Mouse (Mus musculus) embryonic facial prominence, embryonic 10.5 days (tissue): ENCODE measurements at regions not wholly inside any gene's neighbourhood (a gene's known extent, or its start where the extent isn't known, plus 50 kb on each side); places are given as distances from the start of the nearest gene placed in this dataset.
"Not testable (repeated sequence)": the region's sequence is repeated elsewhere in the genome, so short reads cannot be mapped to it uniquely, and the experiment has no call there.

Experiments
- DNase-seq: peaks from one replicate; pipeline ENCODE4 v3.0.0-alpha.2; 2017; ENCODE audit warnings: low spot score
- H3K27ac ChIP-seq: fragments of 300-500 bp; sonication (generic); replicated peaks from 2 replicates; pipeline ENCODE4 v1.5.1; 2016; ENCODE audit warnings: mild to moderate bottlenecking
- H3K27me3 ChIP-seq: fragments of 300-500 bp; sonication (generic); replicated peaks from 2 replicates; pipeline ENCODE4 v1.6.1; 2016; ENCODE audit warnings: low read depth, mild to moderate bottlenecking; ENCODE audit not compliant: poor library complexity, severe bottlenecking
- H3K36me3 ChIP-seq: fragments of 300-500 bp; sonication (generic); replicated peaks from 2 replicates; pipeline ENCODE4 v1.6.1; 2016; ENCODE audit warnings: mild to moderate bottlenecking, moderate library complexity
- H3K4me1 ChIP-seq: fragments of 300-500 bp; sonication (generic); 2 replicates; pipeline ENCODE4 v1.6.1; 2016
- H3K4me3 ChIP-seq: fragments of 300-500 bp; sonication (generic); 2 replicates; pipeline ENCODE4 v1.5.1; 2016; ENCODE audit warnings: mild to moderate bottlenecking, moderate library complexity
- H3K9me3 ChIP-seq: fragments of 300-500 bp; sonication (generic); 2 replicates; pipeline ENCODE4 v1.6.1; 2016; ENCODE audit warnings: mild to moderate bottlenecking
- WGBS: fragments of 180-500 bp; shearing (Covaris S2); methylation state at CpG from one replicate; pipeline ENCODE4 v1.1.7; 2016; 5-methylcytosine and 5-hydroxymethylcytosine counted together

GRCm38 (mm10) chr12:104637046-104638032 is 114.4 kb downstream of the Dicer1 start:
- Histone ChIP-seq H3K4me1 (peaks cover 54% of the 10 kb centered on the region), H3K36me3 (no peaks in the 10 kb centered on the region), H3K27ac (peak overlapping the region; percentile 61), H3K4me3 (peak overlapping the region; percentile 23), H3K9me3 (no peaks in the 10 kb centered on the region), H3K27me3 (peaks cover 36% of the 10 kb centered on the region)
- peak; percentile 71 for DNase-seq
- WGBS = 13% methylated on average over 33 of the region's 33 CpGs

GRCm38 (mm10) chr12:104636474-104636873 is 115.3 kb downstream of the Dicer1 start:
- H3K27me3 ChIP-seq = peaks cover 36% of the 10 kb centered on the region
- no peaks in the 10 kb centered on the region for H3K9me3 ChIP-seq
- DNase-seq = no peak
- H3K36me3 ChIP-seq = no peaks in the 10 kb centered on the region
- peaks cover 54% of the 10 kb centered on the region for H3K4me1 ChIP-seq
- H3K27ac ChIP-seq = peak overlapping the region; percentile 12
- no peak overlapping the region for H3K4me3 ChIP-seq
- 53% methylated on average over 12 of the region's 12 CpGs for WGBS

GRCm38 (mm10) chr12:104634818-104635217 is 116.9 kb downstream of the Dicer1 start:
- H3K4me3 ChIP-seq = no peak overlapping the region
- WGBS = 54% methylated on average over 10 of the region's 10 CpGs
- H3K27ac ChIP-seq = peak overlapping the region; percentile 72; the same call in 1 of the 2 replicates
- no peaks in the 10 kb centered on the region for H3K9me3 ChIP-seq
- peak; percentile 73 for DNase-seq
- peaks cover 42% of the 10 kb centered on the region for H3K27me3 ChIP-seq
- H3K36me3 ChIP-seq = no peaks in the 10 kb centered on the region
- peaks cover 54% of the 10 kb centered on the region for H3K4me1 ChIP-seq

GRCm38 (mm10) chr12:104630590-104630989 is 121.2 kb downstream of the Dicer1 start:
- H3K9me3 ChIP-seq = no peaks in the 10 kb centered on the region
- H3K27ac ChIP-seq = no peak overlapping the region
- 83% methylated on average over 3 of the region's 3 CpGs for WGBS
- no peak for DNase-seq
- no peak overlapping the region for H3K4me3 ChIP-seq
- no peaks in the 10 kb centered on the region for H3K36me3 ChIP-seq
- H3K27me3 ChIP-seq = peaks cover 10% of the 10 kb centered on the region
- peaks cover 21% of the 10 kb centered on the region for H3K4me1 ChIP-seq

- no peaks in the 10 kb centered on the region for H3K36me3 ChIP-seq
- WGBS = 91% methylated on average over 2 of the region's 2 CpGs
- DNase-seq = no peak
These were observed 122.3 kb downstream of the Dicer1 start for GRCm38 (mm10) chr12:104629449-104629848.

GRCm38 (mm10) chr12:104626054-104626453 is 125.7 kb downstream of the Dicer1 start:
- WGBS = 89% methylated on average over 5 of the region's 5 CpGs
- no peaks in the 10 kb centered on the region for H3K9me3 ChIP-seq
- no peak overlapping the region; the same call in 1 of the 2 replicates for H3K27ac ChIP-seq

More at GRCm38 (mm10) chr12:104629449-104629848, 122.3 kb downstream of the Dicer1 start:
- no peaks in the 10 kb centered on the region for H3K9me3 ChIP-seq
- H3K4me3 ChIP-seq = no peak overlapping the region
- H3K27me3 ChIP-seq = peaks cover 6% of the 10 kb centered on the region; the same call in 1 of the 2 replicates
- H3K4me1 ChIP-seq = peaks cover 20% of the 10 kb centered on the region
- no peak overlapping the region for H3K27ac ChIP-seq

GRCm38 (mm10) chr12:104623896-104624685 is 127.7 kb downstream of the Dicer1 start:
- no peak overlapping the region for H3K4me3 ChIP-seq
- no peaks in the 10 kb centered on the region for H3K36me3 ChIP-seq
- H3K9me3 ChIP-seq = no peaks in the 10 kb centered on the region
- H3K27ac ChIP-seq = peak overlapping the region; percentile 70
- peaks cover 21% of the 10 kb centered on the region for H3K4me1 ChIP-seq
- H3K27me3 ChIP-seq = peaks cover 8% of the 10 kb centered on the region
- DNase-seq = no peak
- 42% methylated on average over 7 of the region's 7 CpGs for WGBS

More at GRCm38 (mm10) chr12:104626054-104626453, 125.7 kb downstream of the Dicer1 start:
- no peak for DNase-seq
- Histone ChIP-seq H3K27me3 (peaks cover 11% of the 10 kb centered on the region), H3K36me3 (no peaks in the 10 kb centered on the region), H3K4me3 (no peak overlapping the region), H3K4me1 (peaks cover 21% of the 10 kb centered on the region)

GRCm38 (mm10) chr12:104617111-104617725 is 134.5 kb downstream of the Dicer1 start:
- peaks cover 8% of the 10 kb centered on the region for H3K27me3 ChIP-seq
- DNase-seq = peak; percentile 87
- H3K36me3 ChIP-seq = no peaks in the 10 kb centered on the region
- peak overlapping the region; percentile 55 for H3K27ac ChIP-seq
- peak overlapping the region; percentile 44 for H3K4me3 ChIP-seq
- H3K4me1 ChIP-seq = peaks cover 9% of the 10 kb centered on the region
- H3K9me3 ChIP-seq = peaks cover 6% of the 10 kb centered on the region; the same call in 1 of the 2 replicates
- WGBS = 9% methylated on average over 17 of the region's 17 CpGs

GRCm38 (mm10) chr12:104614240-104614639 is 137.5 kb downstream of the Dicer1 start:
- DNase-seq = no peak
- H3K4me3 ChIP-seq = no peak overlapping the region
- H3K4me1 ChIP-seq = peaks cover 23% of the 10 kb centered on the region
- H3K27me3 ChIP-seq = no peaks in the 10 kb centered on the region; the same call in 1 of the 2 replicates
- no peaks in the 10 kb centered on the region for H3K36me3 ChIP-seq
- WGBS = 71% methylated on average over 8 of the region's 8 CpGs
- peaks cover 10% of the 10 kb centered on the region; the same call in 1 of the 2 replicates for H3K9me3 ChIP-seq
- no peak overlapping the region; the same call in 1 of the 2 replicates for H3K27ac ChIP-seq

- peak; percentile 36 for DNase-seq
- Histone ChIP-seq H3K9me3 (peaks cover 10% of the 10 kb centered on the region; the same call in 1 of the 2 replicates), H3K4me1 (peaks cover 31% of the 10 kb centered on the region), H3K36me3 (no peaks in the 10 kb centered on the region), H3K27ac (0 out of 2 replicates have a peak overlapping the region, but pooled peaks have one; percentile 10), H3K27me3 (no peaks in the 10 kb centered on the region; the same call in 1 of the 2 replicates), H3K4me3 (no peak overlapping the region)
- WGBS = 63% methylated on average over 19 of the region's 19 CpGs
These were observed 136.6 kb upstream of the Gsc start for GRCm38 (mm10) chr12:104609767-104610166.

GRCm38 (mm10) chr12:104608956-104609355 is 135.8 kb upstream of the Gsc start:
- not testable (repeated sequence) for DNase-seq, H3K9me3 ChIP-seq, H3K36me3 ChIP-seq, H3K27me3 ChIP-seq, H3K4me3 ChIP-seq
- 86% methylated on average over 4 of the region's 4 CpGs for WGBS
- H3K27ac ChIP-seq = 0 out of 2 replicates have a peak overlapping the region, but pooled peaks have one; percentile 10
- H3K4me1 ChIP-seq = peaks cover 27% of the 10 kb centered on the region

GRCm38 (mm10) chr12:104607410-104607809 is 134.3 kb upstream of the Gsc start:
- no peak for DNase-seq
- no peak overlapping the region for H3K4me3 ChIP-seq
- H3K27me3 ChIP-seq = no peaks in the 10 kb centered on the region; the same call in 1 of the 2 replicates
- H3K36me3 ChIP-seq = no peaks in the 10 kb centered on the region
- WGBS = 90% methylated on average over 5 of the region's 5 CpGs
- peaks cover 27% of the 10 kb centered on the region for H3K4me1 ChIP-seq
- peaks cover 6% of the 10 kb centered on the region; the same call in 1 of the 2 replicates for H3K9me3 ChIP-seq
- no peak overlapping the region for H3K27ac ChIP-seq
